Mouse (Mus musculus): ENCODE measurements at regions not wholly inside any gene's neighbourhood (a gene's known extent, or its start where the extent isn't known, plus 50 kb on each side); places are given as distances from the start of the nearest gene placed in this dataset.
A peak's percentile ranks its signal among the peaks of the same experiment; 100 is the strongest.

GRCm38 (mm10) chr2:75287900-75288299 lies 371.2 kb upstream of the Hnrnpa3 start:
- H3K9me3 ChIP-seq, result no peaks in the 10 kb centered on the region
- H3K4me2 ChIP-seq, result no peak overlapping the region
- H3K4me1 ChIP-seq, result no peaks in the 10 kb centered on the region
- no peak overlapping the region for H3K4me3 ChIP-seq
- H3K36me3 ChIP-seq, result no peaks in the 10 kb centered on the region
- no peak for ATAC-seq (ENCODE audit: extremely low read depth, insufficient number of reproducible peaks, low FRiP score, low TSS enrichment)
- no peaks in the 10 kb centered on the region for H3K27me3 ChIP-seq (replicated peaks)
- 77% methylated on average over 1 of the region's 1 CpGs for WGBS
- no peak overlapping the region for H3K27ac ChIP-seq (replicated peaks)
- H3K9ac ChIP-seq, result no peak overlapping the region

GRCm38 (mm10) chr2:75291674-75292073 lies 367.4 kb upstream of the Hnrnpa3 start:
- ATAC-seq (ENCODE audit: extremely low read depth, insufficient number of reproducible peaks, low FRiP score, low TSS enrichment), result no peak
- no peaks in the 10 kb centered on the region for H3K9me3 ChIP-seq
- no peak overlapping the region for H3K27ac ChIP-seq (replicated peaks)
- 76% methylated on average over 2 of the region's 2 CpGs for WGBS
- H3K27me3 ChIP-seq (replicated peaks), result no peaks in the 10 kb centered on the region
- no peak overlapping the region for H3K4me2 ChIP-seq
- H3K36me3 ChIP-seq, result no peaks in the 10 kb centered on the region
- H3K4me3 ChIP-seq, result no peak overlapping the region
- no peak overlapping the region for H3K9ac ChIP-seq
- H3K4me1 ChIP-seq, result no peaks in the 10 kb centered on the region

- no peak overlapping the region for H3K9ac ChIP-seq
- no peaks in the 10 kb centered on the region for H3K4me1 ChIP-seq
- H3K27ac ChIP-seq (replicated peaks), result no peak overlapping the region
- no peak for ATAC-seq (ENCODE audit: extremely low read depth, insufficient number of reproducible peaks, low FRiP score, low TSS enrichment)
- 0 out of 2 replicates have a peak, but pooled peaks cover 6% of the 10 kb centered on the region for H3K27me3 ChIP-seq (replicated peaks)
- no peak overlapping the region for H3K4me2 ChIP-seq
- 71% methylated on average over 3 of the region's 3 CpGs for WGBS
- no peaks in the 10 kb centered on the region for H3K36me3 ChIP-seq
- H3K4me3 ChIP-seq, result no peak overlapping the region
- no peaks in the 10 kb centered on the region; the same call in 1 of the 2 replicates for H3K9me3 ChIP-seq
Measured at GRCm38 (mm10) chr2:75306821-75307220, 352.2 kb upstream of the Hnrnpa3 start.

GRCm38 (mm10) chr2:75311191-75311590 lies 347.9 kb upstream of the Hnrnpa3 start:
- no peak overlapping the region for H3K27ac ChIP-seq (replicated peaks)
- H3K9me3 ChIP-seq, result no peaks in the 10 kb centered on the region; the same call in 1 of the 2 replicates
- H3K36me3 ChIP-seq, result no peaks in the 10 kb centered on the region
- H3K4me1 ChIP-seq, result no peaks in the 10 kb centered on the region
- peaks cover 21% of the 10 kb centered on the region for H3K27me3 ChIP-seq (replicated peaks)
- H3K9ac ChIP-seq, result no peak overlapping the region
- WGBS, result 47% methylated on average over 4 of the region's 4 CpGs
- no peak overlapping the region for H3K4me2 ChIP-seq
- H3K4me3 ChIP-seq, result no peak overlapping the region
- ATAC-seq (ENCODE audit: extremely low read depth, insufficient number of reproducible peaks, low FRiP score, low TSS enrichment), result no peak

GRCm38 (mm10) chr2:75312246-75312645 lies 346.8 kb upstream of the Hnrnpa3 start:
- Histone ChIP-seq H3K27ac (replicated peaks) (no peak overlapping the region), H3K27me3 (replicated peaks) (peaks cover 21% of the 10 kb centered on the region), H3K36me3 (no peaks in the 10 kb centered on the region), H3K9ac (no peak overlapping the region), H3K4me3 (no peak overlapping the region), H3K4me1 (no peaks in the 10 kb centered on the region), H3K4me2 (peak overlapping the region; percentile 24; the same call in 1 of the 2 replicates), H3K9me3 (no peaks in the 10 kb centered on the region; the same call in 1 of the 2 replicates)
- WGBS, result 12% methylated on average over 7 of the region's 7 CpGs
- ATAC-seq (ENCODE audit: extremely low read depth, insufficient number of reproducible peaks, low FRiP score, low TSS enrichment), result no peak

- 33% methylated on average over 7 of the region's 7 CpGs for WGBS
- ATAC-seq (ENCODE audit: extremely low read depth, insufficient number of reproducible peaks, low FRiP score, low TSS enrichment), result no peak
Measured at GRCm38 (mm10) chr2:75315341-75315740, 343.7 kb upstream of the Hnrnpa3 start.

GRCm38 (mm10) chr2:75318190-75318589 lies 340.9 kb upstream of the Hnrnpa3 start:
- Histone ChIP-seq H3K27ac (replicated peaks) (no peak overlapping the region), H3K36me3 (no peaks in the 10 kb centered on the region), H3K4me1 (no peaks in the 10 kb centered on the region), H3K9ac (no peak overlapping the region), H3K4me2 (no peak overlapping the region), H3K9me3 (no peaks in the 10 kb centered on the region), H3K4me3 (no peak overlapping the region), H3K27me3 (replicated peaks) (peaks cover 7% of the 10 kb centered on the region)
- ATAC-seq (ENCODE audit: extremely low read depth, insufficient number of reproducible peaks, low FRiP score, low TSS enrichment), result no peak
- WGBS, result 51% methylated on average over 5 of the region's 5 CpGs

More at GRCm38 (mm10) chr2:75315341-75315740, 343.7 kb upstream of the Hnrnpa3 start:
- no peak overlapping the region for H3K27ac ChIP-seq (replicated peaks)
- H3K4me2 ChIP-seq, result no peak overlapping the region
- no peaks in the 10 kb centered on the region for H3K36me3 ChIP-seq
- H3K9ac ChIP-seq, result no peak overlapping the region
- no peaks in the 10 kb centered on the region for H3K4me1 ChIP-seq
- H3K27me3 ChIP-seq (replicated peaks), result peaks cover 15% of the 10 kb centered on the region
- no peaks in the 10 kb centered on the region for H3K9me3 ChIP-seq
- no peak overlapping the region for H3K4me3 ChIP-seq

GRCm38 (mm10) chr2:75324146-75324749 lies 334.8 kb upstream of the Hnrnpa3 start:
- Histone ChIP-seq H3K27me3 (replicated peaks) (no peaks in the 10 kb centered on the region), H3K9ac (no peak overlapping the region), H3K4me3 (no peak overlapping the region), H3K4me2 (no peak overlapping the region), H3K4me1 (no peaks in the 10 kb centered on the region), H3K36me3 (no peaks in the 10 kb centered on the region), H3K9me3 (no peaks in the 10 kb centered on the region), H3K27ac (replicated peaks) (no peak overlapping the region)
- WGBS, result 69% methylated on average over 10 of the region's 10 CpGs
- ATAC-seq (ENCODE audit: extremely low read depth, insufficient number of reproducible peaks, low FRiP score, low TSS enrichment), result no peak

- Histone ChIP-seq H3K4me3 (no peak overlapping the region), H3K27me3 (replicated peaks) (no peaks in the 10 kb centered on the region), H3K9me3 (no peaks in the 10 kb centered on the region), H3K4me2 (no peak overlapping the region), H3K27ac (replicated peaks) (no peak overlapping the region), H3K36me3 (no peaks in the 10 kb centered on the region), H3K4me1 (no peaks in the 10 kb centered on the region), H3K9ac (no peak overlapping the region)
- ATAC-seq (ENCODE audit: extremely low read depth, insufficient number of reproducible peaks, low FRiP score, low TSS enrichment), result no peak
- 54% methylated on average over 2 of the region's 2 CpGs for WGBS
Measured at GRCm38 (mm10) chr2:75329598-75329997, 329.5 kb upstream of the Hnrnpa3 start.

GRCm38 (mm10) chr2:75341310-75341709 lies 317.8 kb upstream of the Hnrnpa3 start:
- Histone ChIP-seq H3K27ac (replicated peaks) (no peak overlapping the region), H3K36me3 (no peaks in the 10 kb centered on the region), H3K9ac (no peak overlapping the region), H3K9me3 (no peaks in the 10 kb centered on the region), H3K4me1 (no peaks in the 10 kb centered on the region), H3K27me3 (replicated peaks) (no peaks in the 10 kb centered on the region), H3K4me3 (no peak overlapping the region), H3K4me2 (no peak overlapping the region)
- WGBS, result 21% methylated on average over 2 of the region's 2 CpGs
- ATAC-seq (ENCODE audit: extremely low read depth, insufficient number of reproducible peaks, low FRiP score, low TSS enrichment), result no peak

GRCm38 (mm10) chr2:75341726-75342280 lies 317.3 kb upstream of the Hnrnpa3 start:
- H3K36me3 ChIP-seq, result no peaks in the 10 kb centered on the region
- WGBS, result 55% methylated on average over 6 of the region's 6 CpGs
- H3K27me3 ChIP-seq (replicated peaks), result no peaks in the 10 kb centered on the region
- no peak overlapping the region for H3K27ac ChIP-seq (replicated peaks)
- no peak overlapping the region for H3K4me2 ChIP-seq
- H3K4me3 ChIP-seq, result no peak overlapping the region
- no peaks in the 10 kb centered on the region for H3K4me1 ChIP-seq
- H3K9ac ChIP-seq, result no peak overlapping the region
- ATAC-seq (ENCODE audit: extremely low read depth, insufficient number of reproducible peaks, low FRiP score, low TSS enrichment), result no peak
- H3K9me3 ChIP-seq, result no peaks in the 10 kb centered on the region

GRCm38 (mm10) chr2:75350902-75351301 lies 308.2 kb upstream of the Hnrnpa3 start:
- Histone ChIP-seq H3K9ac (no peak overlapping the region), H3K4me1 (no peaks in the 10 kb centered on the region), H3K9me3 (no peaks in the 10 kb centered on the region), H3K4me3 (no peak overlapping the region), H3K27ac (replicated peaks) (no peak overlapping the region), H3K36me3 (no peaks in the 10 kb centered on the region), H3K27me3 (replicated peaks) (no peaks in the 10 kb centered on the region), H3K4me2 (no peak overlapping the region)
- no peak for ATAC-seq (ENCODE audit: extremely low read depth, insufficient number of reproducible peaks, low FRiP score, low TSS enrichment)
- WGBS, result 56% methylated on average over 3 of the region's 3 CpGs
